In genomic region chr4:128682281-128682680, GRCm38 (mm10) we compare ENCODE assay signal across 22 mouse cellular contexts. TPM values are rescaled to one million over a fixed set of nuclear protein-coding genes. Genes with fewer than 3 reads are reported as not detected.
DNase-seq lines count a peak whose midpoint lies in the region; ATAC-seq lines count a peak whose summit lies in the region.
"Had no signal": no experiment of that assay in that cellular context is flagged by ENCODE, and none has a peak within 500 bp of the region (broad histone marks: within the 10 kb centered on the region; RNA-seq: fewer than 3 reads in every experiment).

No protein-coding gene starts in this region.

- 92% methylated on average over 13 of the region's 13 CpGs for WGBS in neural tube, embryonic 13.5 days
- WGBS in neural tube, embryonic 15.5 days: 92% methylated on average over 13 of the region's 13 CpGs
- WGBS in limb, embryonic 10.5 days: 93% methylated on average over 13 of the region's 13 CpGs

- H3K4me2 ChIP-seq in neural tube, embryonic 13.5 days: no peak overlapping the region
- H3K4me2 ChIP-seq in neural tube, embryonic 15.5 days: no peak overlapping the region
- H3K4me2 ChIP-seq: forebrain, embryonic 13.5 days; heart, embryonic 13.5 days had no signal

- no peaks in the 10 kb centered on the region for H3K27me3 ChIP-seq in neural tube, embryonic 13.5 days
- H3K27me3 ChIP-seq in neural tube, embryonic 15.5 days (replicated peaks): no peaks in the 10 kb centered on the region
- no peaks in the 10 kb centered on the region for H3K27me3 ChIP-seq in limb, embryonic 10.5 days (ENCODE audit: low read depth, poor library complexity, severe bottlenecking)
- H3K27me3 ChIP-seq: forebrain, embryonic 13.5 days had no signal

- DNase-seq in frontal cortex, postnatal 14 days (ENCODE audit: low spot score in 2 of 2): no peak
- peak; percentile 66 for DNase-seq in R1 (ENCODE audit: low read depth, low spot score)
- DNase-seq in limb, embryonic 10.5 days (ENCODE audit: low spot score): no peak
- DNase-seq in adrenal gland, adult (ENCODE audit: inconsistent age in 2 of 2, low spot score in 1 of 2): no peak
- DNase-seq in gastrocnemius, postnatal 4 days (ENCODE audit: low spot score in 2 of 2): no peak
- DNase-seq: adrenal gland, adult 8-10 months; adrenal gland, postnatal 25 days; cerebellum, adult 18-20 months; cerebellum, adult 9-10 months; cerebellum, postnatal 14 days; gastrocnemius, postnatal 25 days; heart, adult 2 months; heart, postnatal 14 days; heart, postnatal 4 days had no signal

- H3K27ac ChIP-seq in neural tube, embryonic 13.5 days (replicated peaks): 0 out of 2 replicates have a peak overlapping the region, but pooled peaks have one; percentile 90
- no peak overlapping the region; the same call in 1 of the 2 replicates for H3K27ac ChIP-seq in neural tube, embryonic 15.5 days (replicated peaks)
- H3K27ac ChIP-seq in limb, embryonic 10.5 days: 0 out of 2 replicates have a peak overlapping the region, but pooled peaks have one; percentile 1
- H3K27ac ChIP-seq: forebrain, embryonic 10.5 days; forebrain, embryonic 13.5 days; heart, adult 2 months; heart, embryonic 10.5 days; heart, embryonic 13.5 days had no signal

- no peak overlapping the region for H3K4me3 ChIP-seq in neural tube, embryonic 13.5 days
- H3K4me3 ChIP-seq in neural tube, embryonic 15.5 days (replicated peaks): no peak overlapping the region
- H3K4me3 ChIP-seq in limb, embryonic 10.5 days: no peak overlapping the region
- H3K4me3 ChIP-seq: forebrain, embryonic 10.5 days; forebrain, embryonic 13.5 days; heart, adult 2 months; heart, embryonic 10.5 days; heart, embryonic 13.5 days had no signal

- no peaks in the 10 kb centered on the region for H3K9me3 ChIP-seq in neural tube, embryonic 13.5 days
- H3K9me3 ChIP-seq in neural tube, embryonic 15.5 days (replicated peaks): no peaks in the 10 kb centered on the region
- H3K9me3 ChIP-seq in limb, embryonic 10.5 days (replicated peaks): no peaks in the 10 kb centered on the region
- H3K9me3 ChIP-seq: forebrain, embryonic 13.5 days; heart, embryonic 10.5 days; heart, embryonic 13.5 days had no signal

- H3K4me1 ChIP-seq in neural tube, embryonic 13.5 days (replicated peaks): peaks cover 67% of the 10 kb centered on the region
- H3K4me1 ChIP-seq in neural tube, embryonic 15.5 days: peaks cover 54% of the 10 kb centered on the region
- H3K4me1 ChIP-seq in limb, embryonic 10.5 days: peaks cover 44% of the 10 kb centered on the region

- no peak overlapping the region for H3K9ac ChIP-seq in neural tube, embryonic 13.5 days
- no peak overlapping the region for H3K9ac ChIP-seq in neural tube, embryonic 15.5 days (replicated peaks)
- H3K9ac ChIP-seq: forebrain, embryonic 13.5 days; heart, embryonic 13.5 days had no signal

- H3K36me3 ChIP-seq in neural tube, embryonic 13.5 days: no peaks in the 10 kb centered on the region
- H3K36me3 ChIP-seq in neural tube, embryonic 15.5 days: no peaks in the 10 kb centered on the region
- no peaks in the 10 kb centered on the region for H3K36me3 ChIP-seq in limb, embryonic 10.5 days
- H3K36me3 ChIP-seq: forebrain, embryonic 10.5 days; heart, embryonic 10.5 days; heart, embryonic 13.5 days had no signal

- peak; percentile 60 for ATAC-seq in frontal cortex, adult (ENCODE audit: low TSS enrichment)
- ATAC-seq in neural tube, embryonic 13.5 days (ENCODE audit: low read depth): no peak
- ATAC-seq in neural tube, embryonic 15.5 days (ENCODE audit: low FRiP score): no peak
- ATAC-seq: forebrain, embryonic 13.5 days; forebrain, embryonic 16.5 days had no signal

RNA-seq across cellular contexts. Expression of gene Phc2, which starts 27.8 kb away (rescaled TPM):
- polyA plus RNA-seq in neural tube, embryonic 13.5 days (2015; fragmentation: Nextera tagmentation; extraction: Ambion mirVana): 82.2 and 101 TPM in 2 replicates
- 47.6 and 54.5 TPM in 2 replicates for polyA plus RNA-seq in neural tube, embryonic 15.5 days (2015; fragmentation: Nextera tagmentation; extraction: Ambion mirVana)
- polyA plus RNA-seq in limb, embryonic 10.5 days (2016; fragmentation: Nextera tagmentation; extraction: Ambion mirVana): 71.1 and 76.8 TPM in 2 replicates
- 10 to 100 TPM; 47.2 to 52.7 TPM for total RNA-seq in gastrocnemius, postnatal 4 days (2021)
